Mouse (Mus musculus) kidney, postnatal 0 days (tissue): ENCODE data around the gene Ncoa1. TPM values are rescaled to one million over a fixed set of nuclear protein-coding genes. Genes with fewer than 3 reads are reported as not detected.

Experiments used
- ATAC-seq: fragments of 200-750 bp; cut with Nextera tagmentation; replicated peaks from 2 replicates; pipeline ENCODE4 v1.8.0; 2017; ENCODE audit warnings: low read depth, moderate number of reproducible peaks, moderate TSS enrichment, moderate library complexity; ENCODE audit not compliant: low FRiP score
- DNase-seq: peaks from one replicate; pipeline ENCODE4 v3.0.0-alpha.2; 2016; ENCODE audit warnings: low spot score
- H3K27ac ChIP-seq: fragments of 300-500 bp; sonication (generic); 2 replicates; pipeline ENCODE4 v1.5.1; 2014; ENCODE audit warnings: mild to moderate bottlenecking
- H3K27me3 ChIP-seq: fragments of 300-500 bp; sonication (generic); 2 replicates; pipeline ENCODE4 v1.6.1; 2014; ENCODE audit warnings: low read length, mixed read lengths; ENCODE audit not compliant: insufficient read depth
- H3K36me3 ChIP-seq: fragments of 300-500 bp; sonication (generic); 2 replicates; pipeline ENCODE4 v1.6.1; 2014; ENCODE audit warnings: low read length, mixed read lengths; ENCODE audit not compliant: insufficient read depth
- H3K4me1 ChIP-seq: fragments of 300-500 bp; sonication (generic); replicated peaks from 2 replicates; pipeline ENCODE4 v1.6.1; 2014; ENCODE audit warnings: antibody characterized with exemption, low read length, mixed read lengths; ENCODE audit not compliant: insufficient read depth
- H3K4me2 ChIP-seq: fragments of 300-500 bp; sonication (generic); 2 replicates; pipeline ENCODE4 v1.6.1; 2014; ENCODE audit warnings: mild to moderate bottlenecking, low read length, moderate library complexity, mixed read lengths
- H3K4me3 ChIP-seq: fragments of 300-500 bp; sonication (generic); replicated peaks from 2 replicates; pipeline ENCODE4 v1.5.1; 2014; ENCODE audit warnings: low read depth, low read length
- H3K9ac ChIP-seq: fragments of 300-500 bp; sonication (generic); 2 replicates; pipeline ENCODE4 v1.6.1; 2014; ENCODE audit warnings: low read depth, low read length
- H3K9me3 ChIP-seq: fragments of 300-500 bp; sonication (generic); replicated peaks from 2 replicates; pipeline ENCODE4 v1.6.1; 2016; ENCODE audit warnings: low read length, inconsistent platforms, mixed read lengths
- CTCF ChIP-seq: IDR thresholded peaks from 2 replicates; pipeline ENCODE4 v1.5.1; 2016; ENCODE audit warnings: antibody characterized with exemption, low read depth, mild to moderate bottlenecking, moderate library complexity
- WGBS: fragments of 180-500 bp; shearing (Covaris S2); extraction: QIAGEN DNeasy Blood & Tissue Kit; methylation state at CpG from one replicate; pipeline ENCODE4 v1.1.7; 2014; 5-methylcytosine and 5-hydroxymethylcytosine counted together
- polyA plus RNA-seq: library from polyadenylated mRNA; unstranded; fragments of >200 nt; fragmentation: Nextera tagmentation; extraction: Ambion mirVana; gene quantifications from 2 replicates; pipeline ENCODE4 v1.2.1, GENCODE M21; 2015

Gene Ncoa1
- polyA plus RNA-seq, 1 experiment from 2014 or later = 8.7 TPM

GRCm38 (mm10) chr12:4417626-4418263 lies 59.2 kb downstream of the Ncoa1 start:
- Histone ChIP-seq H3K4me3 (no peak overlapping the region), H3K9me3 (no peaks in the 10 kb centered on the region), H3K9ac (no peak overlapping the region), H3K27me3 (no peaks in the 10 kb centered on the region), H3K27ac (no peak overlapping the region), H3K36me3 (no peaks in the 10 kb centered on the region), H3K4me2 (no peak overlapping the region), H3K4me1 (no peaks in the 10 kb centered on the region)
- no peak for TF ChIP-seq CTCF
- no peak for DNase-seq
- 85% methylated on average over 3 of the region's 3 CpGs for WGBS
- ATAC-seq = no peak

- no peaks in the 10 kb centered on the region for H3K9me3 ChIP-seq
- no peak overlapping the region for H3K27ac ChIP-seq
- no peaks in the 10 kb centered on the region for H3K36me3 ChIP-seq
- H3K4me1 ChIP-seq = no peaks in the 10 kb centered on the region
- no peak for ATAC-seq
- DNase-seq = peak; percentile 49
- H3K4me3 ChIP-seq = no peak overlapping the region
- H3K4me2 ChIP-seq = no peak overlapping the region
- no peak for TF ChIP-seq CTCF
- WGBS = 35% methylated on average over 2 of the region's 2 CpGs
- H3K9ac ChIP-seq = no peak overlapping the region
- no peaks in the 10 kb centered on the region for H3K27me3 ChIP-seq
These were observed 69.9 kb downstream of the Ncoa1 start for GRCm38 (mm10) chr12:4407085-4407484.

GRCm38 (mm10) chr12:4406155-4406554 lies 70.8 kb downstream of the Ncoa1 start:
- ATAC-seq (no peak), DNase-seq (no peak)
- H3K9ac ChIP-seq = no peak overlapping the region
- H3K4me1 ChIP-seq = no peaks in the 10 kb centered on the region
- no peak overlapping the region for H3K27ac ChIP-seq
- no peaks in the 10 kb centered on the region for H3K9me3 ChIP-seq
- H3K36me3 ChIP-seq = no peaks in the 10 kb centered on the region
- no peak for TF ChIP-seq CTCF
- WGBS = 74% methylated on average over 3 of the region's 3 CpGs
- H3K27me3 ChIP-seq = no peaks in the 10 kb centered on the region
- H3K4me2 ChIP-seq = no peak overlapping the region
- no peak overlapping the region for H3K4me3 ChIP-seq

- no peaks in the 10 kb centered on the region for H3K27me3 ChIP-seq
- 0 out of 2 replicates have a peak, but pooled peaks have one; percentile 5 for TF ChIP-seq CTCF
- ATAC-seq = no peak
- H3K9ac ChIP-seq = no peak overlapping the region
- no peak overlapping the region for H3K27ac ChIP-seq
- no peaks in the 10 kb centered on the region for H3K36me3 ChIP-seq
- DNase-seq = no peak
- H3K4me1 ChIP-seq = no peaks in the 10 kb centered on the region
- no peak overlapping the region for H3K4me3 ChIP-seq
- no peaks in the 10 kb centered on the region for H3K9me3 ChIP-seq
- no peak overlapping the region for H3K4me2 ChIP-seq
- 74% methylated on average over 4 of the region's 4 CpGs for WGBS
These were observed 73.8 kb downstream of the Ncoa1 start for GRCm38 (mm10) chr12:4403206-4403605.

GRCm38 (mm10) chr12:4396221-4396620 lies 80.8 kb downstream of the Ncoa1 start:
- Histone ChIP-seq H3K9ac (no peak overlapping the region), H3K4me2 (no peak overlapping the region), H3K36me3 (no peaks in the 10 kb centered on the region), H3K9me3 (no peaks in the 10 kb centered on the region), H3K4me3 (no peak overlapping the region), H3K27ac (no peak overlapping the region), H3K27me3 (no peaks in the 10 kb centered on the region), H3K4me1 (no peaks in the 10 kb centered on the region)
- no peak for TF ChIP-seq CTCF
- DNase-seq = no peak
- no peak for ATAC-seq
- 82% methylated on average over 7 of the region's 7 CpGs for WGBS

- no peak overlapping the region for H3K9ac ChIP-seq
- H3K4me1 ChIP-seq = no peaks in the 10 kb centered on the region
- no peak for DNase-seq
- no peak overlapping the region for H3K4me3 ChIP-seq
- 72% methylated on average over 2 of the region's 2 CpGs for WGBS
- no peak overlapping the region for H3K27ac ChIP-seq
- no peaks in the 10 kb centered on the region for H3K9me3 ChIP-seq
- H3K4me2 ChIP-seq = no peak overlapping the region
- no peaks in the 10 kb centered on the region for H3K36me3 ChIP-seq
- no peaks in the 10 kb centered on the region for H3K27me3 ChIP-seq
- no peak for ATAC-seq
- TF ChIP-seq CTCF = peak; percentile 32; the same call in 1 of the 2 replicates
These were observed 84.4 kb downstream of the Ncoa1 start for GRCm38 (mm10) chr12:4392590-4392989.

GRCm38 (mm10) chr12:4392074-4392473 lies 84.9 kb downstream of the Ncoa1 start:
- WGBS = 69% methylated on average over 3 of the region's 3 CpGs
- no peak for TF ChIP-seq CTCF
- ATAC-seq = no peak

More at GRCm38 (mm10) chr12:4392074-4392473, 84.9 kb downstream of the Ncoa1 start:
- Histone ChIP-seq H3K4me1 (no peaks in the 10 kb centered on the region), H3K4me3 (no peak overlapping the region), H3K27me3 (no peaks in the 10 kb centered on the region), H3K27ac (no peak overlapping the region), H3K9me3 (no peaks in the 10 kb centered on the region), H3K9ac (no peak overlapping the region), H3K36me3 (no peaks in the 10 kb centered on the region), H3K4me2 (no peak overlapping the region)
- DNase-seq = no peak
